ENCODE assay signal across 8 mouse cellular contexts in genomic region chr11:97698741-97699611, GRCm38 (mm10). TPM values are rescaled to one million over a fixed set of nuclear protein-coding genes. Genes with fewer than 3 reads are reported as not detected.
DNase-seq lines count a peak whose midpoint lies in the region; ATAC-seq and TF ChIP-seq lines count a peak whose summit lies in the region.
"Had no signal": no experiment of that assay in that cellular context is flagged by ENCODE, and none has a peak within 500 bp of the region (broad histone marks: within the 10 kb centered on the region; RNA-seq: fewer than 3 reads in every experiment).

No protein-coding gene starts in this region.

- no peaks in the 10 kb centered on the region for H3K27me3 ChIP-seq in MEL (ENCODE audit: control insufficient read depth in 1 of 2, insufficient read depth in 2 of 2, low read length in 2 of 2)
- H3K27me3 ChIP-seq in embryonic facial prominence, embryonic 15.5 days, result no peaks in the 10 kb centered on the region
- H3K27me3 ChIP-seq in heart, postnatal 0 days (ENCODE audit: control insufficient read depth, insufficient read depth, low read length), result no peaks in the 10 kb centered on the region
- no peaks in the 10 kb centered on the region for H3K27me3 ChIP-seq in stomach, embryonic 16.5 days (ENCODE audit: control insufficient read depth, insufficient read depth, low read length)

- H3K9ac ChIP-seq in MEL (ENCODE audit: control insufficient read depth, low read depth, low read length, poor library complexity, severe bottlenecking), result peak overlapping the region; percentile 81
- H3K9ac ChIP-seq in embryonic facial prominence, embryonic 15.5 days, result peak overlapping the region; percentile 91
- peak overlapping the region; percentile 84 for H3K9ac ChIP-seq in heart, postnatal 0 days (replicated peaks; ENCODE audit: low read depth, low read length)
- peak overlapping the region; percentile 98 for H3K9ac ChIP-seq in stomach, embryonic 16.5 days (ENCODE audit: low read length)

- peak; percentile 76 for DNase-seq in MEL (ENCODE audit: low read depth, low spot score)
- peak; percentile 93 for DNase-seq in adrenal gland, postnatal 14 days
- DNase-seq in heart, postnatal 0 days (ENCODE audit: low spot score), result peak; percentile 70
- peak; percentile 79 to 93 for DNase-seq in kidney, postnatal 36 days
- DNase-seq in mesoderm, embryonic 11.5 days (ENCODE audit: low read depth, low spot score), result peak; percentile 77

- peaks cover 15% of the 10 kb centered on the region for H3K79me2 ChIP-seq in MEL (ENCODE audit: control insufficient read depth, insufficient read depth, low read length, poor library complexity)

- WGBS in embryonic facial prominence, embryonic 15.5 days, result 1% methylated on average over 55 of the region's 63 CpGs
- WGBS in heart, postnatal 0 days, result under 1% methylated on average over 59 of the region's 63 CpGs
- WGBS in stomach, embryonic 16.5 days, result under 1% methylated on average over 61 of the region's 63 CpGs

- H3K27ac ChIP-seq in MEL (ENCODE audit: control insufficient read depth, low read depth, low read length), result no peak overlapping the region; the same call in 1 of the 2 replicates
- H3K27ac ChIP-seq in embryonic facial prominence, embryonic 15.5 days (replicated peaks), result peak overlapping the region; percentile 99
- H3K27ac ChIP-seq in heart, postnatal 0 days (ENCODE audit: low read depth), result peak overlapping the region; percentile 93
- H3K27ac ChIP-seq in stomach, embryonic 16.5 days (ENCODE audit: low read length), result peak overlapping the region; percentile 100

- H3K4me3 ChIP-seq in MEL (ENCODE audit: control insufficient read depth in 1 of 2, insufficient read depth in 1 of 2, low read depth in 2 of 2, low read length in 2 of 2), result peak overlapping the region; percentile 73 to 89
- peak overlapping the region; percentile 89 for H3K4me3 ChIP-seq in embryonic facial prominence, embryonic 15.5 days (replicated peaks)
- H3K4me3 ChIP-seq in heart, postnatal 0 days (ENCODE audit: low read depth, low read length), result peak overlapping the region; percentile 70
- peak overlapping the region; percentile 93 for H3K4me3 ChIP-seq in stomach, embryonic 16.5 days (replicated peaks; ENCODE audit: low read length)

- peaks cover 0 to 14% of the 10 kb centered on the region in 2 experiments; a peak in 3 of 4 replicates for H3K4me1 ChIP-seq in MEL (ENCODE audit: control insufficient read depth in 1 of 2, insufficient read depth in 2 of 2, low read length in 2 of 2)
- H3K4me1 ChIP-seq in embryonic facial prominence, embryonic 15.5 days, result peaks cover 66% of the 10 kb centered on the region
- H3K4me1 ChIP-seq in heart, postnatal 0 days (ENCODE audit: control insufficient read depth, insufficient read depth), result peaks cover 40% of the 10 kb centered on the region
- peaks cover 55% of the 10 kb centered on the region for H3K4me1 ChIP-seq in stomach, embryonic 16.5 days (ENCODE audit: control insufficient read depth, insufficient read depth, low read length)

- no peak for ATAC-seq in embryonic facial prominence, embryonic 15.5 days (ENCODE audit: insufficient number of reproducible peaks, low FRiP score, low TSS enrichment, low read depth)
- ATAC-seq in heart, postnatal 0 days (ENCODE audit: insufficient read depth, low read depth), result peak; percentile 12
- ATAC-seq in stomach, embryonic 16.5 days (ENCODE audit: insufficient read depth, low FRiP score), result 0 out of 2 replicates have a peak, but pooled peaks have one; percentile 1

- no peak for TF ChIP-seq EP300 in MEL (IDR thresholded peaks at IDR 0.05; ENCODE audit: low read depth in 1 of 2, low read length in 2 of 2)
- peak; percentile 65 for TF ChIP-seq EP300 in heart, postnatal 0 days (IDR thresholded peaks at IDR 0.05; ENCODE audit: low read depth)

- no peaks in the 10 kb centered on the region; a peak in 1 of 4 replicates for H3K36me3 ChIP-seq in MEL (ENCODE audit: control insufficient read depth in 1 of 2, insufficient read depth in 2 of 2, low read length in 2 of 2)
- no peaks in the 10 kb centered on the region for H3K36me3 ChIP-seq in embryonic facial prominence, embryonic 15.5 days
- H3K36me3 ChIP-seq in heart, postnatal 0 days (replicated peaks; ENCODE audit: control insufficient read depth, insufficient read depth, low read length), result no peaks in the 10 kb centered on the region
- H3K36me3 ChIP-seq in stomach, embryonic 16.5 days (ENCODE audit: control insufficient read depth, insufficient read depth, low read length), result no peaks in the 10 kb centered on the region

- no peaks in the 10 kb centered on the region for H3K9me3 ChIP-seq in MEL (replicated peaks; ENCODE audit: insufficient read depth, low read length)
- no peaks in the 10 kb centered on the region for H3K9me3 ChIP-seq in embryonic facial prominence, embryonic 15.5 days (replicated peaks)
- no peaks in the 10 kb centered on the region for H3K9me3 ChIP-seq in heart, postnatal 0 days (replicated peaks; ENCODE audit: control insufficient read depth, low read length)
- H3K9me3 ChIP-seq in stomach, embryonic 16.5 days (replicated peaks; ENCODE audit: control insufficient read depth, low read length), result no peaks in the 10 kb centered on the region

- no peak for TF ChIP-seq RAD21 in MEL (IDR thresholded peaks at IDR 0.05; ENCODE audit: low read depth, low read length)

- TF ChIP-seq POLR2A in MEL (IDR thresholded peaks at IDR 0.05; ENCODE audit: control insufficient read depth in 1 of 2, insufficient read depth in 1 of 2, low read depth in 1 of 2, low read length in 2 of 2, poor library complexity in 1 of 2), result peak; percentile 20 to 27; a peak in 2 of 4 replicates

- TF ChIP-seq CTCF in MEL (IDR thresholded peaks at IDR 0.05 in 2 of 3, conservative IDR thresholded peaks at IDR 0.05 in 1 of 3; ENCODE audit: control insufficient read depth in 1 of 3, insufficient read depth in 1 of 3, low read depth in 2 of 3, low read length in 3 of 3, poor library complexity in 1 of 3, severe bottlenecking in 1 of 3), result peak in 2 of 3 experiments; percentile 58 to 69; a peak in 5 of 6 replicates
- TF ChIP-seq CTCF in heart, postnatal 0 days (IDR thresholded peaks at IDR 0.05; ENCODE audit: low read depth), result peak; percentile 35

- H3K4me2 ChIP-seq in embryonic facial prominence, embryonic 15.5 days (replicated peaks), result peak overlapping the region; percentile 89
- peak overlapping the region; percentile 97 for H3K4me2 ChIP-seq in heart, postnatal 0 days (ENCODE audit: low read depth, low read length)
- H3K4me2 ChIP-seq in stomach, embryonic 16.5 days (ENCODE audit: low read depth, low read length), result peak overlapping the region; percentile 95

RNA-seq across cellular contexts. Expression of gene Pcgf2, which starts 1.3 kb away (rescaled TPM):
- 12.3 and 20.0 TPM in 2 replicates for total RNA-seq in MEL (2012; rRNA removed)
- polyA plus RNA-seq in MEL (2012; ENCODE audit: insufficient read depth in 1 of 2, insufficient read length in 2 of 2, low read depth in 1 of 2, low replicate concordance in 2 of 2, missing spikeins in 1 of 2), result 10 to 100 TPM in 1 of 2 experiments, not detected in 1; 38.7 TPM
- total RNA-seq in adrenal gland, postnatal 14 days (2021), result 28.1 and 32.6 TPM in 2 replicates
- polyA plus RNA-seq in embryonic facial prominence, embryonic 15.5 days (2015; fragmentation: Nextera tagmentation; extraction: Ambion mirVana), result 12.0 and 12.6 TPM in 2 replicates
- 1.1 and 3.6 TPM in 2 replicates for total RNA-seq in heart, postnatal 0 days (2014; rRNA removed; ENCODE audit: low replicate concordance)
- polyA plus RNA-seq in heart, postnatal 0 days (2015; fragmentation: Nextera tagmentation; extraction: Ambion mirVana), result 6.0 and 7.1 TPM in 2 replicates
- polyA plus RNA-seq in stomach, embryonic 16.5 days (2015; fragmentation: Nextera tagmentation; extraction: Ambion mirVana), result 8.9 and 9.4 TPM in 2 replicates
- total RNA-seq: neutrophil, adult 5-6 weeks had no signal

RNA-seq across cellular contexts. Expression of gene Psmb3, which starts 4.2 kb away (rescaled TPM):
- 914 and 1,101 TPM in 2 replicates for total RNA-seq in MEL (2012; rRNA removed)
- 100 to 1,000 TPM in 1 of 2 experiments, not detected in 1; 648 TPM for polyA plus RNA-seq in MEL (2012; ENCODE audit: insufficient read depth in 1 of 2, insufficient read length in 2 of 2, low read depth in 1 of 2, low replicate concordance in 2 of 2, missing spikeins in 1 of 2)
- 216 and 225 TPM in 2 replicates for total RNA-seq in adrenal gland, postnatal 14 days (2021)
- polyA plus RNA-seq in embryonic facial prominence, embryonic 15.5 days (2015; fragmentation: Nextera tagmentation; extraction: Ambion mirVana), result 440 and 475 TPM in 2 replicates
- 486 and 592 TPM in 2 replicates for total RNA-seq in heart, postnatal 0 days (2014; rRNA removed; ENCODE audit: low replicate concordance)
- polyA plus RNA-seq in heart, postnatal 0 days (2015; fragmentation: Nextera tagmentation; extraction: Ambion mirVana), result 495 and 503 TPM in 2 replicates
- 363 and 373 TPM in 2 replicates for polyA plus RNA-seq in stomach, embryonic 16.5 days (2015; fragmentation: Nextera tagmentation; extraction: Ambion mirVana)

RNA-seq across cellular contexts. Expression of gene Cisd3, which starts 13.3 kb away (rescaled TPM):
- 1.5 and 1.7 TPM in 2 replicates for total RNA-seq in MEL (2012; rRNA removed)
- 1 to 10 TPM in 1 of 2 experiments, not detected in 1; 6.1 TPM for polyA plus RNA-seq in MEL (2012; ENCODE audit: insufficient read depth in 1 of 2, insufficient read length in 2 of 2, low read depth in 1 of 2, low replicate concordance in 2 of 2, missing spikeins in 1 of 2)
- total RNA-seq in adrenal gland, postnatal 14 days (2021), result 277 and 297 TPM in 2 replicates
- 30.7 and 32.7 TPM in 2 replicates for polyA plus RNA-seq in embryonic facial prominence, embryonic 15.5 days (2015; fragmentation: Nextera tagmentation; extraction: Ambion mirVana)
- 46.1 and 50.8 TPM in 2 replicates for total RNA-seq in heart, postnatal 0 days (2014; rRNA removed; ENCODE audit: low replicate concordance)
- polyA plus RNA-seq in heart, postnatal 0 days (2015; fragmentation: Nextera tagmentation; extraction: Ambion mirVana), result 125 and 135 TPM in 2 replicates
- 34.2 and 35.1 TPM in 2 replicates for polyA plus RNA-seq in stomach, embryonic 16.5 days (2015; fragmentation: Nextera tagmentation; extraction: Ambion mirVana)

RNA-seq across cellular contexts. Expression of gene Mllt6, which starts 35.8 kb away (rescaled TPM):
- 15.1 and 17.2 TPM in 2 replicates for total RNA-seq in MEL (2012; rRNA removed)
- polyA plus RNA-seq in MEL (2012; ENCODE audit: insufficient read depth in 1 of 2, insufficient read length in 2 of 2, low read depth in 1 of 2, low replicate concordance in 2 of 2, missing spikeins in 1 of 2), result 10 to 100 TPM in 1 of 2 experiments, not detected in 1; 17.6 TPM
- 37.0 and 45.2 TPM in 2 replicates for total RNA-seq in adrenal gland, postnatal 14 days (2021)
- 2.6 and 3.2 TPM in 2 replicates for polyA plus RNA-seq in embryonic facial prominence, embryonic 15.5 days (2015; fragmentation: Nextera tagmentation; extraction: Ambion mirVana)
- total RNA-seq in heart, postnatal 0 days (2014; rRNA removed; ENCODE audit: low replicate concordance), result 45.2 and 46.1 TPM in 2 replicates
- polyA plus RNA-seq in heart, postnatal 0 days (2015; fragmentation: Nextera tagmentation; extraction: Ambion mirVana), result 1.6 and 1.7 TPM in 2 replicates
- polyA plus RNA-seq in stomach, embryonic 16.5 days (2015; fragmentation: Nextera tagmentation; extraction: Ambion mirVana), result 1.9 and 2.5 TPM in 2 replicates

RNA-seq across cellular contexts. Expression of gene Pip4k2b, which starts 45.5 kb away (rescaled TPM):
- total RNA-seq in MEL (2012; rRNA removed), result 34.7 and 40.2 TPM in 2 replicates
- 10 to 100 TPM; 43.4 to 57.3 TPM for polyA plus RNA-seq in MEL (2012; ENCODE audit: insufficient read depth in 1 of 2, insufficient read length in 2 of 2, low read depth in 1 of 2, low replicate concordance in 2 of 2, missing spikeins in 1 of 2)
- 24.8 and 34.7 TPM in 2 replicates for total RNA-seq in adrenal gland, postnatal 14 days (2021)
- 1.7 and 2.0 TPM in 2 replicates for polyA plus RNA-seq in embryonic facial prominence, embryonic 15.5 days (2015; fragmentation: Nextera tagmentation; extraction: Ambion mirVana)
- 12.6 and 12.7 TPM in 2 replicates for total RNA-seq in heart, postnatal 0 days (2014; rRNA removed; ENCODE audit: low replicate concordance)
- polyA plus RNA-seq in heart, postnatal 0 days (2015; fragmentation: Nextera tagmentation; extraction: Ambion mirVana), result 0.79 and 0.95 TPM in 2 replicates
- 1.2 and 1.4 TPM in 2 replicates for polyA plus RNA-seq in stomach, embryonic 16.5 days (2015; fragmentation: Nextera tagmentation; extraction: Ambion mirVana)
